Mouse (Mus musculus) thymus, postnatal 0 days (tissue): ENCODE results near the gene Tef. TPM values are rescaled to one million over a fixed set of nuclear protein-coding genes. Genes with fewer than 3 reads are reported as not detected.

Experiments
- DNase-seq: peaks from one replicate; pipeline ENCODE4 v3.0.0-alpha.2; 2015; ENCODE audit warnings: low spot score
- polyA plus RNA-seq: library from polyadenylated mRNA; unstranded; fragments of >200 nt; fragmentation: Nextera tagmentation; extraction: Ambion mirVana; gene quantifications from 2 replicates; pipeline ENCODE4 v1.2.1, GENCODE M21; 2015

The Tef gene
- polyA plus RNA-seq, 1 experiment from 2014 or later: 14.8 TPM

DNA sequence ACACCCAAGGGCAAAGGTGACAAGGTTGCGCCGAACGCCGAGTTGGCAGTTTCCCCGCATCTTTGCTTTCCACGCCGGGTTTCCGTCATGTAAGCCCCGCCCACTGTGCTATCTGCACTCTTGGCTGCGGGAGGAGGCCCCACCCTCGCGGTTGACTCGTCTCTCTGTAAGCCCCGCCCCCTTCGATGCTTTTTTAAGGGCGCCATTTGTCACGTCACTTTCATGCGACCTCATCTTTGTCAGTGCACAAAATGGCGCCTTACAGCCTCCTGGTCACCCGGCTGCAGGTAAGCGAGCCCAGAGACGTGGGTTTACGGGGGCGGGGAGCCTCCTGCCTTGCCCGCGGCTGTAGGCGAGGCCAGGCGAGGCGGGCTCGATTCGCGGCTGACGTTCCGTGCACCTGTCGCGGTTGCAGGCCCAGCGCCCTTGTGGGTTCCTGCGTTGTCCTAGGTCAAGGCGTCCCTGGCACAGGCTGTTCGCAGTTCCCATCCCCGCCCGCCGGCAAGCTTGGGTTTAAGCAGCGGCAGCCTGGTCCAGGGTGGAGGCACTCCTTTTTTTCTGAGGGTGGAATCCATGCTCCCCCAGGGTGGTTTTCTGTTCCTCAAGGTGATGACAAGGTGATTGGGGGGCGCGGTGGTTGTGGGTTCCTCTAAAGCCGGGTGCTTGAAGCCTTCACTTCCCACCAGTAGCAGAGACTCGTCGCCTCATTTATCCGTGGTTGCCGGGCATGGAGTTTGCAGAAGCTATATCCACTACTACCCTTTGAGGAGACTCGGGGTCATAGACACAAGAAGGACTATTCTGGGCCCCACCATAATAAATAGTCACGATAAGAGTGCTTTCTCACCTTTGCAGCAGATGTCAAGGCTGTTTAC, 70.3 kb downstream of the Tef start, which contains the start of gene Aco2:
Gene Aco2, plus strand, starts transcription at position 48 of the 875 bp plus-strand sequence.
- peak; percentile 99 for DNase-seq

Other genes with a start within 250 kb of the Tef start
- gene Ep300, start 217.1 kb upstream of the Tef start, polyA plus RNA-seq: 9.5 and 11.7 TPM in 2 replicates
- 28.3 and 29.9 TPM in 2 replicates for gene L3mbtl2, start 138.5 kb upstream of the Tef start, polyA plus RNA-seq
- 0.31 and 0.64 TPM in 2 replicates for gene Chadl, start 105.1 kb upstream of the Tef start, polyA plus RNA-seq
- gene Zc3h7b, start 57.4 kb upstream of the Tef start, polyA plus RNA-seq: 14.5 and 17.6 TPM in 2 replicates
- 67.1 and 71.0 TPM in 2 replicates for gene Rangap1, start 56.9 kb upstream of the Tef start, polyA plus RNA-seq
- 28.8 TPM in 2 replicates for gene Tob2, start 56.4 kb downstream of the Tef start, polyA plus RNA-seq
- 154 and 161 TPM in 2 replicates for gene Phf5a, start 69.5 kb downstream of the Tef start, polyA plus RNA-seq
- 126 and 136 TPM in 2 replicates for gene Aco2, start 69.9 kb downstream of the Tef start, polyA plus RNA-seq
- 81.8 and 84.1 TPM in 2 replicates for gene Polr3h, start 123.8 kb downstream of the Tef start, polyA plus RNA-seq
- 0.62 and 0.88 TPM in 2 replicates for gene Csdc2, start 134.3 kb downstream of the Tef start, polyA plus RNA-seq
- gene Pmm1, start 158.5 kb downstream of the Tef start, polyA plus RNA-seq: 45.1 and 50.5 TPM in 2 replicates
- not detected in 2 replicates for gene 1700029P11Rik, start 178.1 kb downstream of the Tef start, polyA plus RNA-seq
- gene Xrcc6, start 185.4 kb downstream of the Tef start, polyA plus RNA-seq: 441 and 472 TPM in 2 replicates
- 160 and 169 TPM in 2 replicates for gene Desi1, start 231.4 kb downstream of the Tef start, polyA plus RNA-seq
- gene Snu13, start 245.2 kb downstream of the Tef start, polyA plus RNA-seq: 387 and 431 TPM in 2 replicates